Mouse (Mus musculus): ENCODE measurements around the gene Rhbg. TPM values are rescaled to one million over a fixed set of nuclear protein-coding genes. Genes with fewer than 3 reads are reported as not detected.

The Rhbg gene
- total RNA-seq, 2 experiments from 2014 or later, result not detected

GRCm38 (mm10) chr3:88262346-88262745 is 7.8 kb upstream of the Rhbg start:
- DNase-seq (ENCODE audit: low spot score in 2 of 2), result no peak

DNA sequence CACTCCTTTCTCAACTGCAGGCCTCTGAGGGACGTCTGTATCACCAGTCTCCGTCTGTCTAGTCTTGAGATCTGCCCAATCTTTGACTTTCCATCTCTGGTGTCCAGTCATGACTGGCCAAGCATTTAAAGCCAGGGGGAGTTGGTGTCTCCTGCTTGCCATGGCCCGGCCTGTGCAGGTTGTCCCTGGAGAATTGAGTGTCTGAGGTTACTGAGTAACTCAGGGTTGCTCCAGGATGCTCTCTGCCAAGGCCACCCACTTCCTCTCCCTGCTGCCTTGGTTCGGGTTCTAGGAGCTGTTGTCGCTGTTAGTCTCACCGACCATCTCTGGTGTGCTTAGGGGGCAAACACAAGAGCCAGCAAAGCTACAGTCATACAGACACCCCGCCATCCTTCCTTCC is 1.9 kb upstream of the Rhbg start:
- no peak for DNase-seq (ENCODE audit: low spot score in 2 of 2)

DNA sequence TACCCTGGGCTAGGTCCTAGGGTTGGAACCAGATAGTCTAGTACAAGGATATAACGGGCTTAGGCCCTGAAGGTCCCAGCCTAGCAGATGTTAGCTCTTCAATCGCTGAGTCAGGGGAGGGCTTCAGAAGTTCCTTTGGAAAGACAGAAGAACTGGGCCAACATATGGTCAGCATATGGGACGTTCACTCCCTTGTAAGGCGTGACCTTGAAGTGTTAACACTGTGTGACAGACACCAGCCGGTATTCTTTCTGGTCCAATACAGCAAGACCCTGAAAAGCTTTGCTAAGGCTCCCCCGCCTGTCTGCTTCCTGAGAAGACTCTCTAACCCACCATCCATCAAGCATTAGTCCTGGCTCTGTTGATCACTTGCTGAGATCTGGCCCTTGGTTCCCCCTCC is 1.4 kb upstream of the Rhbg start:
- no peak for DNase-seq (ENCODE audit: low spot score in 2 of 2)

- DNase-seq (ENCODE audit: low spot score in 2 of 2), result no peak
Measured at GRCm38 (mm10) chr3:88252739-88253138, 1.8 kb downstream of the Rhbg start.

- DNase-seq (ENCODE audit: low spot score in 2 of 2), result no peak
Measured at GRCm38 (mm10) chr3:88248406-88248805, 6.1 kb downstream of the Rhbg start.

- no peak for DNase-seq (ENCODE audit: low spot score in 2 of 2)
Measured at GRCm38 (mm10) chr3:88247666-88248065, 6.8 kb downstream of the Rhbg start.

DNA sequence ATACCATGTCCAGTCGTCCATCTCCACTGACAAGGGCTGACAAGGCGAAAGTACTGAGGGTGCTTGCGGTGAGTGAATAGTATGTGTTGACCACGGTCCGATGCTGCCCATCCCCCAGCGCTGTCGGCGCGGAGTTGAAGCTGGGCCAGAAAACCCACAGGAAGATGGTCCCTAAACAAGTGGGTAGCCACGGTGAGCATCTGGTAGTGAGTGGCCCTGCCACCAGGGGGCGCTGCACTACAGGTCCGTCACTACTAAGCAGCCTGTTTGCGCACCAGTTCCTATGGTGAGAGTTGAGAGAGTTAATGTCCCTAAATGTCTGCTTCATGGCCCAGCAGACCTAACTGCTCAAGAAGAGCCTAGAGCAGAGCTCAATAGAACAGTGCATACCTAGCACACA is 8.7 kb downstream of the Rhbg start:
- DNase-seq (ENCODE audit: low spot score in 2 of 2), result peak; percentile 76 to 80

GRCm38 (mm10) chr3:88244071-88244470 is 10.4 kb downstream of the Rhbg start:
- DNase-seq (ENCODE audit: low spot score in 2 of 2), result peak; percentile 57 to 67

GRCm38 (mm10) chr3:88242531-88242930 is 12.0 kb downstream of the Rhbg start:
- DNase-seq (ENCODE audit: low spot score in 2 of 2), result peak; percentile 80 to 92

DNA sequence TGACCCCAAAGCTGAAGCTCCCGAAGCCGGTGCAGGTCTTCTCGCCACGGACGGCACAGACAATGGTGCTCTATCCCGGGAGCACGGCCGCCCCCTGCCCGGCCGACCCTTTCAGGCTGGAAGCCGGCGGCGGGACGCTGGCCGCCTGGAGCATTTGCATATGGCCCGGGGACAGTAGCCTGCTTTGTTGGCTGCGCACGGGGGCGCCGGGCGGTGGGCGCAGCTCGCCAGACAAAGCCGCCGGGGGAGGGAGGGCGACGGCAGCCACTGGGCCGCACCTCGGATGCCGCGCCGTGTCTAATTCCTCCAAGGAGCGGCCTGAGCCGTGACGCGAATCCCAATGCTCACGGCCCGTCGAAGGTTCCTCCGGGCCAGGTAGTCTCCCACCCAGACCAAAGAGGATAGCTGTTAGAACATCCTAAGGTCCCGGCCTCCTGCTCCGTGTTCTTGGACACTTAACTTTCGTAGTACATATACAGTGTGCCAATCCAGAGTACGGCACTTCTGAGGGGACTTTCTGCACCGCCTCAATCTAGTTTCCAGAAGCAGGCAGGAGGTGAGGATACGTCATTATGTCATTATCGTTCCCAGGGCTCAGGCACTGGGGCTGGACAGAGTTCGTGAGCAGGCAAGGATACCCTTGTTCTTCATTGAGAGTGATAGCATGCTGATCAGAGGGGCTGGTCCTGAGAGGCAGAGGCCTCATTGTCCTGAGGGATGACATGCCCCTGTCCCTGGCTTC is 13.3 kb downstream of the Rhbg start:
- DNase-seq (ENCODE audit: low spot score in 2 of 2), result no peak

GRCm38 (mm10) chr3:88239446-88239845 is 15.1 kb downstream of the Rhbg start:
- DNase-seq (ENCODE audit: low spot score in 2 of 2), result no peak

- DNase-seq (ENCODE audit: low spot score in 2 of 2), result no peak
Measured at GRCm38 (mm10) chr3:88238866-88239391, 15.6 kb downstream of the Rhbg start.

DNA sequence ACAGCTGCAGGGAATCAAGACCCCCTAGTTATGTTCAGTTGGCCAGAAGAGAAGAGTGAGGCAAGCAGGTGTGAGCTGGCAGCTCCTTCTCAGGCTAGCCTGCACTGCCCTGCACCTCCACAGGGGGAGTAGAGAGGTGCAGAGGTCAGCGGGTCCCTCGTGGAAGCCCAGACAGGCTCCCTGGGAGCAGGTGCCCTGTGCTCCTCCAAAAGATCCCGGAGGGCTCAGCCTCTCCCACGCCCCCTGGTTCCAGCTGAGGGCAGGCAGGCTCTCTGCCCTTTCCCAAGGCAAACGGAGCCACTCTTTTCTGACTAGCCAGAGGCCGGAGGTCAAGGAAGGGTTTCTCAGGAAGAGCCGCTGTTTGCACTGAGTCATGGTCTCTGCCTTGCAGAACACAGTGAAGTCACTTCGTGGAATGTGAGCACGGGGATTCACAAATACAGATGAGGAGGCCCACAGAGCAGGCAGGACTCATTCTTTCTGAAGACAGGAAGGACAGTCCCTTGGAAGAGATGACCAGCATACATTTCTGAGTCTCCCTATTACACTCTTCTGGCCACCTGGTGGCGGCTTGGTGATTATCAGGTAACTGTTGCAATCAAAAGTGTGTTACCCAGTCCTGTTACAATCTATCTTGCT is 16.8 kb downstream of the Rhbg start:
- DNase-seq (ENCODE audit: low spot score in 2 of 2), result no peak

- DNase-seq (ENCODE audit: low spot score in 2 of 2), result no peak
Measured at GRCm38 (mm10) chr3:88237161-88237555, 17.4 kb downstream of the Rhbg start.

- no peak for DNase-seq (ENCODE audit: low spot score in 2 of 2)
Measured at GRCm38 (mm10) chr3:88235616-88236015, 18.9 kb downstream of the Rhbg start.

DNA sequence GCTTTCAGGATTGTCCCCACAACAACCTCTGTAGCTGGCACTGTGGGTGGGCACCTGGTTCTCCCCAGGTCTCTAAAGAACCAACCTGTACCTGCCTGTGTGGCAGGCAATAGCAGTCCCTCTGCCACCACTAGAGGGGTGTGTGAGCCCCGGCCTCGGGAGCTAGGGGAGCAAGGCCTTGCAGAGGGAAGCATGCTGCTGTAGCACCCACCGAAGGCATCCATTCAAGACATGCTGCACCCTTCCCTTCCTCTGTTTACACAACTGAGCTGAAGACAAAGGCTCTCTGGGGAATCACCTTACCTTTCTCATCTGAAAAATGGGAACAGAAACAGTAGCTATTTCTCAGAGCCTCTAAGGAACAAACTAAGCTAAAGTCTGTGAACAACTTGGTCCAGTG is 19.3 kb downstream of the Rhbg start:
- DNase-seq (ENCODE audit: low spot score in 2 of 2), result peak in 1 of 2 experiments; percentile 49

GRCm38 (mm10) chr3:88234041-88234440 is 20.5 kb downstream of the Rhbg start:
- DNase-seq (ENCODE audit: low spot score in 2 of 2), result no peak

DNA sequence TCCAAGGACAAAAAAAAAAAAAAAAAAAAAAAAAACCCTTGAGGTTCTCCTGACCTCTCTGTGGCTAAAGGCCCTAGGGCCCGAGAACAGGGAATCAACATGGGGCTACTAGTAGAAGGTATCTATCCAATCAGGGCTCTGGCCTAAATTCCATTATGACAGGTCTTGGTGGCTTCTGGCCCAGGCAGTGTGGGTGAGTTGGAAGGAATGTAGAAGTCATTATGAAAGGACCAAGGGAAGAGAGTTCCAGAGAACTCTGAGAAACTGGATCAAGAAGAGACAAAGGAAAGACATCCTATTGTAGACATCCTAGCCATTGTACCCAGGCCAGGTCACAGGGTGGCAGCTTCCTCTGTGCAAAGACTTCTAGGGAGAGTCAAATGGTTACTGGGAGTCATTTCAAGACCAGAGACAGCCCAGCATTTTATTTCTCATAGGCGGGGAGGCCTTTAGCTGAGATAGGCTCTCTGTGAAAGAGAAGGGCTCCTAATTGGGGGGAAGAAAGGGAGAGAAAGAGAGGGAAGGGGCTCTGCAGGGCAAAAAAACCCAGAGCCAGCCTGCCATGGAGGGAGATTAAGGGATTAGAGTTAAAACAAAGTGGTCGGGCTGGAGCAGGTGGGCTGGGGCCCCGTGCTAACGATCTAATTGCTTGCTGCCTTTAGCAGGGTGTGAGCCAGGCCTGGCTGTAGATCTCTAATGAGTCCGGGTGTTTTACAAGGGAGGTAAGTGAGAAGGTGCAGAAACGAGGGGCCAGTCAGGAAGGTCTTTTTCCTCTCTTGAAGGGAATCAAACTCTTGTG is 21.5 kb downstream of the Rhbg start:
- no peak for DNase-seq (ENCODE audit: low spot score in 2 of 2)

- DNase-seq (ENCODE audit: low spot score in 2 of 2), result peak; percentile 60 to 76
Measured at GRCm38 (mm10) chr3:88232301-88232702, 22.2 kb downstream of the Rhbg start.

- DNase-seq (ENCODE audit: low spot score in 2 of 2), result no peak
Measured at GRCm38 (mm10) chr3:88231061-88231641, 23.4 kb downstream of the Rhbg start.

- no peak for DNase-seq (ENCODE audit: low spot score in 2 of 2)
Measured at GRCm38 (mm10) chr3:88230262-88231047, 24.1 kb downstream of the Rhbg start.

Data from left cerebral cortex, adult 18-20 months (tissue).